Mouse (Mus musculus) forebrain, embryonic 11.5 days (tissue): ENCODE results near the gene Zfp811. TPM values are rescaled to one million over a fixed set of nuclear protein-coding genes. Genes with fewer than 3 reads are reported as not detected.

Source experiments
- ATAC-seq: fragments of 200-750 bp; cut with Nextera tagmentation; replicated peaks from 2 replicates; pipeline ENCODE4 v1.8.0; 2017; ENCODE audit warnings: moderate TSS enrichment; ENCODE audit not compliant: low FRiP score
- DNase-seq: peaks from one replicate; pipeline ENCODE4 v3.0.0-alpha.2; 2017; ENCODE audit warnings: low spot score
- H3K27ac ChIP-seq: fragments of 300-500 bp; sonication (generic); 2 replicates; pipeline ENCODE4 v1.5.1; 2014; ENCODE audit warnings: low read depth, low read length
- H3K27me3 ChIP-seq: fragments of 300-500 bp; sonication (generic); 2 replicates; pipeline ENCODE4 v1.6.1; 2014; ENCODE audit warnings: mild to moderate bottlenecking, low read length, mixed read lengths; ENCODE audit not compliant: control insufficient read depth, insufficient read depth
- H3K36me3 ChIP-seq: fragments of 300-500 bp; sonication (generic); 2 replicates; pipeline ENCODE4 v1.6.1; 2014; ENCODE audit warnings: mild to moderate bottlenecking, low read length, moderate library complexity, mixed read lengths; ENCODE audit not compliant: control insufficient read depth, insufficient read depth
- H3K4me1 ChIP-seq: fragments of 300-500 bp; sonication (generic); replicated peaks from 2 replicates; pipeline ENCODE4 v1.6.1; 2014; ENCODE audit warnings: low read length, mixed read lengths; ENCODE audit not compliant: control insufficient read depth, insufficient read depth
- H3K4me2 ChIP-seq: fragments of 300-500 bp; sonication (generic); 2 replicates; pipeline ENCODE4 v1.6.1; 2014; ENCODE audit warnings: low read depth, mild to moderate bottlenecking, low read length, moderate library complexity, mixed read lengths; ENCODE audit not compliant: severe bottlenecking
- H3K4me3 ChIP-seq: fragments of 300-500 bp; sonication (generic); 2 replicates; pipeline ENCODE4 v1.5.1; 2014; ENCODE audit warnings: low read depth, low read length
- H3K9ac ChIP-seq: fragments of 300-500 bp; sonication (generic); 2 replicates; pipeline ENCODE4 v1.6.1; 2014; ENCODE audit warnings: low read length
- H3K9me3 ChIP-seq: fragments of 300-500 bp; sonication (generic); 2 replicates; pipeline ENCODE4 v1.6.1; 2016; ENCODE audit warnings: low read length, mixed read lengths; ENCODE audit not compliant: control insufficient read depth
- WGBS: fragments of 180-500 bp; shearing (Covaris S2); extraction: QIAGEN DNeasy Blood & Tissue Kit; methylation state at CpG from one replicate; pipeline ENCODE4 v1.1.7; 2014; 5-methylcytosine and 5-hydroxymethylcytosine counted together
- polyA plus RNA-seq: library from polyadenylated mRNA; unstranded; fragments of >200 nt; fragmentation: Nextera tagmentation; extraction: Ambion mirVana; gene quantifications from 2 replicates; pipeline ENCODE4 v1.2.1, GENCODE M21; 2014

Zfp811 gene
- polyA plus RNA-seq, 1 experiment from 2014 or later, result 27.4 TPM

DNA sequence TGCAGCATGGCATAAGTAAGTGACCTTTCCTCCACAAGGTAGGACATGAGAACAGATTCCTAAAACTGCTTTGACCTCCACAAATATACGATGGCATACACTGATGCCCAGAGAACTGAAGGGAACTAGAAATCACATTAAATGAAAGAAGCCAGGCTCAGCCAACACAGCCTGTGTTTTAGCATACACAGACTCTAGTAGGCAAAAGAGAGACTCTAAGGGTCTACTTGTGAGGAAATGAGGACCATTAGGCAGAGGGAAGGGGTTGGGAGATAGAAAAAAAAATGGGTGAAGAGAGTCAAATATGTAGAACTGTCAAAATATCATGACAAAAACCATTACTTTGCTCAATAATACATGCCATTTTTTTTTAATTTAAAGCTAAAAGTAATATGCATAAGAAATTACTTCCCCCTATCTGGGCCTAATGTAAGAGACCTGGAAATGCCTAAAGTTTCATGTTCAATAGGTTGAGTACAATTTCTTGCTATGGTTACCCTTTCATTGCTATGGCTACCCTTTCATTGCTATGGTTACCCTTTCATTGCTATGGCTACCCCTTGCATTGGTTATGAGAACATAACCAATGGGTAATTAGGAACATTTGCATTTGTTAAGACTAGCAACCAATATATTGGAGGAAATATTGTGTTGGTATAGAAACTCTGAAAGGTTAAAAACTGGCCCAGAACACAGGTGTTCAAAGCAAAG lies 6.5 kb upstream of the Zfp811 start:
- H3K27ac ChIP-seq, result no peak overlapping the region
- ATAC-seq, result peak; percentile 64; the same call in 1 of the 2 replicates
- no peak overlapping the region for H3K4me3 ChIP-seq
- no peaks in the 10 kb centered on the region for H3K4me1 ChIP-seq
- H3K9ac ChIP-seq, result no peak overlapping the region
- no peak overlapping the region for H3K4me2 ChIP-seq
- H3K9me3 ChIP-seq, result no peaks in the 10 kb centered on the region
- H3K27me3 ChIP-seq, result no peaks in the 10 kb centered on the region
- 87% methylated on average over 1 of the region's 1 CpGs for WGBS
- DNase-seq, result no peak
- peaks cover 10% of the 10 kb centered on the region for H3K36me3 ChIP-seq

DNA sequence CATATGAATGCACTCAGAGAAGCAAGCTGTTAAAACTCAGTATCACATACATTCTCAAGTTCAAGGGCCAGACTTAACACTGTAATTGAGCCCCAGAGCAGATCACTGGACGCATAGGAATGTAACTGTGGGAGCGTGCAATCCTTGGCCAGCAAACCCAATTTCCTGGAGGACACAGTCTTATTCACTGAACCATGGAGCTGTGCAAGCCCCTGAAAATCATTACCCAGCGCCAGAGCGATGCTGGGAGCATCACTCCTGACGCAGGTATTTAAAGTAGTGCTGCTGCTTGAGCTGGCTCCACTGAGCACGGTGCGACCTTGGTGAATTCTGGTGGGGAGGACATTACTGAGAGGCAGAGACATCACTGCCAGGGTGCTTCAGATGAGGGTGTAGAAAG lies 4.4 kb upstream of the Zfp811 start:
- H3K9me3 ChIP-seq, result no peaks in the 10 kb centered on the region
- WGBS, result 79% methylated on average over 7 of the region's 7 CpGs
- no peaks in the 10 kb centered on the region; the same call in 1 of the 2 replicates for H3K4me1 ChIP-seq
- H3K4me2 ChIP-seq, result no peak overlapping the region
- H3K4me3 ChIP-seq, result no peak overlapping the region
- no peak overlapping the region for H3K9ac ChIP-seq
- ATAC-seq, result no peak
- H3K27me3 ChIP-seq, result no peaks in the 10 kb centered on the region
- peaks cover 6% of the 10 kb centered on the region for H3K36me3 ChIP-seq
- H3K27ac ChIP-seq, result no peak overlapping the region
- DNase-seq, result no peak

DNA sequence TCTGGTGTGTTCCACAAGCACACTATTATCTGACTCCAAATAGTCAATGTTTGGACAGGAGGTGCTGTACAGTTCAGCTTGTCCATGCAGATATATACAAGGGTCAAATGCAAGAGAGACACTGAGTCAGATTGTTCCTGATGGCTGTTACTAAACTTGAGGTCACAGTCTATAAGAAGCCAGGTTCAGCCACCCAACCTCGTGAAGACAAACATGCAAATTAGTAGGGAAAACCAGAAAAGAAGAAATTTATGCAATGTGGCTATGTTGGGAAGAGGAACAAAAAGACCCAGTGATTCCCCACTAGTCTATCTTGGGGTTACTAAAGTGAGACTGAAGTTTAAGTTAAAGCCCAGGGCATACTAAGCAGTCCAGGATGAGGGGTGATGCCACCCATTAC lies 917 bp upstream of the Zfp811 start:
- Histone ChIP-seq H3K4me3 (no peak overlapping the region), H3K27me3 (no peaks in the 10 kb centered on the region), H3K4me2 (no peak overlapping the region), H3K36me3 (no peaks in the 10 kb centered on the region), H3K4me1 (peaks cover 9% of the 10 kb centered on the region; the same call in 1 of the 2 replicates), H3K27ac (no peak overlapping the region), H3K9me3 (no peaks in the 10 kb centered on the region), H3K9ac (no peak overlapping the region)
- 26% methylated on average over 1 of the region's 1 CpGs for WGBS
- no peak for DNase-seq
- ATAC-seq, result no peak

GRCm38 (mm10) chr17:32808921-32809320 lies 810 bp downstream of the Zfp811 start:
- DNase-seq, result no peak
- ATAC-seq, result no peak

GRCm38 (mm10) chr17:32789244-32789643 lies 20.5 kb downstream of the Zfp811 start:
- Histone ChIP-seq H3K4me1 (peaks cover 7% of the 10 kb centered on the region; the same call in 1 of the 2 replicates), H3K27me3 (no peaks in the 10 kb centered on the region), H3K9ac (no peak overlapping the region), H3K36me3 (0 out of 2 replicates have a peak, but pooled peaks cover 3% of the 10 kb centered on the region), H3K27ac (no peak overlapping the region), H3K9me3 (no peaks in the 10 kb centered on the region), H3K4me2 (peak overlapping the region; percentile 46; the same call in 1 of the 2 replicates), H3K4me3 (no peak overlapping the region; the same call in 1 of the 2 replicates)
- ATAC-seq (no peak), DNase-seq (no peak)
- 79% methylated on average over 8 of the region's 8 CpGs for WGBS

More at GRCm38 (mm10) chr17:32808921-32809320, 810 bp downstream of the Zfp811 start:
- WGBS, result 7% methylated on average over 8 of the region's 8 CpGs
- H3K27ac ChIP-seq, result peak overlapping the region; percentile 88
- no peaks in the 10 kb centered on the region for H3K36me3 ChIP-seq
- no peaks in the 10 kb centered on the region for H3K9me3 ChIP-seq
- H3K9ac ChIP-seq, result peak overlapping the region; percentile 77
- no peaks in the 10 kb centered on the region for H3K27me3 ChIP-seq
- peak overlapping the region; percentile 59 for H3K4me3 ChIP-seq
- H3K4me2 ChIP-seq, result peak overlapping the region; percentile 77
- peaks cover 9% of the 10 kb centered on the region; the same call in 1 of the 2 replicates for H3K4me1 ChIP-seq

DNA sequence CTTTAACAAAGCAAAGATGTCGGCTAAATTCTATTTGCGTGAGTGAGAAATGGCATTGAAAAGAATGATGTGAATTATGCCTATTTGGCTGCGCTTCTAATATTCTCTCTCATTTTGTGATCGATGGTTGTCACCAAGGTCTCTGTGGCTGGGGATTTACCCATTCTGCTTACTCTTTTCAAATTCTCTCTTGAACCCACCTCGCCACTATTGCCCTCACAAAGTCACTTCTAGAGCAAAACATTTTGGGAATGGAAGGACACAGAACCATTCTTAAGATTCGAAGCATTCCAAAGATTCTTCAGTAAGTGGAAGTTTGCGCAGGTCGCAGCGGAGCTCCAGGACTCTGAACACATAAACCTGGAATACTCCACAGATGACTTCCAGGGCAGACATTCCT lies 21.2 kb downstream of the Zfp811 start:
- DNase-seq (no peak), ATAC-seq (peak; percentile 13; the same call in 1 of the 2 replicates)
- H3K36me3 ChIP-seq, result peaks cover 10% of the 10 kb centered on the region
- peak overlapping the region; percentile 93 for H3K9ac ChIP-seq
- peak overlapping the region; percentile 87 for H3K4me3 ChIP-seq
- 12% methylated on average over 9 of the region's 9 CpGs for WGBS
- peaks cover 7% of the 10 kb centered on the region; the same call in 1 of the 2 replicates for H3K4me1 ChIP-seq
- no peak overlapping the region for H3K27ac ChIP-seq
- no peaks in the 10 kb centered on the region for H3K9me3 ChIP-seq
- peak overlapping the region; percentile 46 for H3K4me2 ChIP-seq
- H3K27me3 ChIP-seq, result no peaks in the 10 kb centered on the region

GRCm38 (mm10) chr17:32788094-32788559 lies 21.6 kb downstream of the Zfp811 start, which contains the start of gene Zfp871:
Zfp871 (minus strand) TSS chr17:32788287.
- Histone ChIP-seq H3K9me3 (no peaks in the 10 kb centered on the region; the same call in 1 of the 2 replicates), H3K4me1 (peaks cover 7% of the 10 kb centered on the region; the same call in 1 of the 2 replicates), H3K27ac (peak within 1 kb of the TSS; percentile 74), H3K27me3 (no peaks in the 10 kb centered on the region), H3K4me3 (peak within 1 kb of the TSS; percentile 87), H3K4me2 (peak within 1 kb of the TSS; percentile 65), H3K36me3 (peaks cover 13% of the 10 kb centered on the region), H3K9ac (peak within 1 kb of the TSS; percentile 93)
- WGBS, result under 1% methylated on average over 22 of the region's 22 CpGs
- ATAC-seq, result peak; percentile 98
- peak; percentile 87 for DNase-seq

DNA sequence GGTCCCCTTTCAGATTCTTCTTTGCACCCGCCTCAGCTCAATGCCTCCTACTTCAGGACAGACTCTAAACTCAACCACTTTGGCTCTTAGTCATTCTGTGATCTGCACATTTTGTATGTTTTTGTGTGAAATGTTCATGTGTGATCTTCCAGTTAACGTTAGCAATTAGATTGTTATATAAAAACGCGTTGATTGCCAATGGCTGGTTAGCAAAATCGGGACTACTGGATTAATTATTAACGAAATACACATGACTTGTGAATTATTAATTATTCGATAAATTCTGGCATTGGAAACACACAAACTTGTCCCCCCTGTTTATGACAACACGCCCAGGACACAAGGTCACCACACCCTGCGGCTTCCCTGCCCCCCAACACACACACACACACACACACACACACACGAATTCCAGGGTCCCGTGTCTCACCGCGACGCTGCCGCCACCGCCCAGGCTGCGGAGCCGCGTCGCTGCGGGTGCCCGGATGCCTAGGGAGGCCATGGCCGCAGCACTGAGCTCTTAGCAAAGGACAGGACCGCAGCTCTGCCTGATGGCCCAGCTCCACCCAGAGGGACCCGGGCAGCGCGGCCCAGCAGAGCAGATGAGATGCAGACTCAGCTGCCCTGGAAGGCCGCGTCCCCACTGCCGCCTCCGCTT lies 22.2 kb downstream of the Zfp811 start:
- Histone ChIP-seq H3K36me3 (peaks cover 13% of the 10 kb centered on the region), H3K9me3 (no peaks in the 10 kb centered on the region; the same call in 1 of the 2 replicates), H3K27me3 (no peaks in the 10 kb centered on the region), H3K27ac (peak overlapping the region; percentile 74), H3K4me1 (peaks cover 7% of the 10 kb centered on the region; the same call in 1 of the 2 replicates), H3K4me3 (peak overlapping the region; percentile 87), H3K4me2 (peak overlapping the region; percentile 65), H3K9ac (peak overlapping the region; percentile 93)
- 1% methylated on average over 31 of the region's 31 CpGs for WGBS
- DNase-seq, result peak; percentile 72
- ATAC-seq, result peak; percentile 88
